Mouse (Mus musculus) hindbrain, embryonic 11.5 days (tissue): ENCODE data around the gene Itgb6. TPM values are rescaled to one million over a fixed set of nuclear protein-coding genes. Genes with fewer than 3 reads are reported as not detected.
A peak's percentile ranks its signal among the peaks of the same experiment; 100 is the strongest.

Experiments used
- ATAC-seq: fragments of 200-750 bp; cut with Nextera tagmentation; 2 replicates; pipeline ENCODE4 v1.8.0; 2017; ENCODE audit warnings: mild to moderate bottlenecking, moderate TSS enrichment, moderate library complexity; ENCODE audit not compliant: low FRiP score
- DNase-seq: peaks from one replicate; pipeline ENCODE4 v3.0.0-alpha.2; 2015; ENCODE audit warnings: low spot score
- H3K27ac ChIP-seq: fragments of 300-500 bp; sonication (generic); 2 replicates; pipeline ENCODE4 v1.5.1; 2014; ENCODE audit warnings: mild to moderate bottlenecking, low read depth, low read length
- H3K27me3 ChIP-seq: fragments of 300-500 bp; sonication (generic); 2 replicates; pipeline ENCODE4 v1.6.1; 2014; ENCODE audit warnings: mild to moderate bottlenecking, low read length, moderate library complexity, mixed read lengths; ENCODE audit not compliant: control insufficient read depth, insufficient read depth
- H3K36me3 ChIP-seq: fragments of 300-500 bp; sonication (generic); 2 replicates; pipeline ENCODE4 v1.6.1; 2014; ENCODE audit warnings: mild to moderate bottlenecking, low read length, moderate library complexity, mixed read lengths; ENCODE audit not compliant: control insufficient read depth, insufficient read depth
- H3K4me1 ChIP-seq: fragments of 300-500 bp; sonication (generic); replicated peaks from 2 replicates; pipeline ENCODE4 v1.6.1; 2014; ENCODE audit warnings: low read length, mixed read lengths; ENCODE audit not compliant: control insufficient read depth, insufficient read depth
- H3K4me2 ChIP-seq: fragments of 300-500 bp; sonication (generic); replicated peaks from 2 replicates; pipeline ENCODE4 v1.6.1; 2014; ENCODE audit warnings: mild to moderate bottlenecking, low read depth, low read length
- H3K4me3 ChIP-seq: fragments of 300-500 bp; sonication (generic); 2 replicates; pipeline ENCODE4 v1.5.1; 2014; ENCODE audit warnings: low read depth, low read length
- H3K9ac ChIP-seq: fragments of 300-500 bp; sonication (generic); 2 replicates; pipeline ENCODE4 v1.6.1; 2014; ENCODE audit warnings: low read depth, low read length
- H3K9me3 ChIP-seq: fragments of 300-500 bp; sonication (generic); 2 replicates; pipeline ENCODE4 v1.6.1; 2016; ENCODE audit warnings: low read length; ENCODE audit not compliant: control insufficient read depth
- WGBS: fragments of 180-500 bp; shearing (Covaris S2); extraction: QIAGEN DNeasy Blood & Tissue Kit; methylation state at CpG from one replicate; pipeline ENCODE4 v1.1.7; 2014; 5-methylcytosine and 5-hydroxymethylcytosine counted together
- polyA plus RNA-seq: library from polyadenylated mRNA; unstranded; fragments of >200 nt; fragmentation: Nextera tagmentation; extraction: Ambion mirVana; gene quantifications from 2 replicates; pipeline ENCODE4 v1.2.1, GENCODE M21; 2014

Itgb6 gene
- polyA plus RNA-seq, 1 experiment from 2014 or later, result 0.71 TPM

DNA sequence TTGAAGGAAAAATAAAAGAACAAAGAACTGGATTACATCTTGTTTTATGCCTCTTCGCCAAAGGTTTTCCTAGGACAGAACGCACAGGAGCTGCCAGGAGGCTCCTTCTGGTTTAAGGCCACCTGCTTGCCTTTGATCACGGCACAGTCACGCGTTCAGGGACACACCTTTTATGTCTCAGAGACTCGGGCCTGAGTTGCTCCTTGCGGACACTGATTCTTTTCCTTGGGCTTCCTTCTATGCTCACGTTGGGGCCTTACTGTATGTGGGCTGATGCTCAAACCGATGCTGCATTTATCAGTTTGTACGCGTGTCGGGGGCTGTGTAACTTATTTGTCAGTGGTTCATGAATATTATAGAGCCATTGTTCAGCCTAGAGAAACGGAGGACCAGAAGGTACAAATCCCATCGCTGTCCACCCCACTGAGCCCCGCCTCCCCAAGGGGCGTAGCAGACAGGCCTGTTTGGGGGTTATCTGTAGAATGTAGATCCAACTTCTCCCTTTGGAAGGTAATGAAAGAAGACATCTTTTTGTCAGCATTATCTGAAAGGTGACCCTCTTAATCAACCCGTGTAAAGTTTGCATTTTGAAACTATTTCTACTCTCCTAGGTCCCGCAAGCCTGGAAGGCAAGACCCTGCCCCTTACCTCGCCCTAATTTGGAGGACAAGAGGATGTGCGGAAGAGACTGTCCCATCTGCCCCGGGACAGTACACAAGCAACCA is 170.1 kb downstream of the Itgb6 start:
- 27% methylated on average over 21 of the region's 21 CpGs for WGBS
- peak overlapping the region; percentile 32 for H3K4me3 ChIP-seq
- DNase-seq (peak; percentile 25), ATAC-seq (peak; percentile 30; the same call in 1 of the 2 replicates)
- H3K27me3 ChIP-seq, result no peaks in the 10 kb centered on the region
- H3K4me1 ChIP-seq, result no peaks in the 10 kb centered on the region
- peak overlapping the region; percentile 33; the same call in 1 of the 2 replicates for H3K9ac ChIP-seq
- peak overlapping the region; percentile 76 for H3K4me2 ChIP-seq
- H3K9me3 ChIP-seq, result no peaks in the 10 kb centered on the region
- H3K27ac ChIP-seq, result no peak overlapping the region
- no peaks in the 10 kb centered on the region for H3K36me3 ChIP-seq

DNA sequence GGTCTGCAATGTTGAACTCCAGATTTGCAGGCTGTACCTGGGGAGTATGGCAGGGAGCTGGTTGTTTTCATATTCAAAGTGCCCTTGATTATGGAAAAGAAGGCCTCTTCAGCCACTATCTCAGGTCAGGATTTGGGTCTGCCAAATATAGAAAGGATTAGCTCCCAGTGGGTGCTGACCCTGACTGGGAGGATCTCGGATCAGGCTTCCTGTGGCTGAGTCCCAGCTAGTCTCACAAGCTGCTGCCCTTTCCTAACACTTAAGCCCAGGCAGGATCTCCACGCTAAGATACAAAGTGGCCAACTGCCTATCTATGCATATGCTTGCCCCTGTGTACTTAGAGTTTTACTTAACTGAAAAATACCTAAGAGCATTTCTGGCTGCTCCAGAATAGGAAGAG is 170.8 kb downstream of the Itgb6 start:
- Histone ChIP-seq H3K4me2 (no peak overlapping the region), H3K4me1 (no peaks in the 10 kb centered on the region), H3K36me3 (no peaks in the 10 kb centered on the region), H3K9me3 (no peaks in the 10 kb centered on the region), H3K9ac (no peak overlapping the region), H3K27ac (no peak overlapping the region), H3K4me3 (no peak overlapping the region), H3K27me3 (no peaks in the 10 kb centered on the region)
- WGBS, result 41% methylated on average over 2 of the region's 2 CpGs
- DNase-seq, result no peak
- no peak for ATAC-seq

DNA sequence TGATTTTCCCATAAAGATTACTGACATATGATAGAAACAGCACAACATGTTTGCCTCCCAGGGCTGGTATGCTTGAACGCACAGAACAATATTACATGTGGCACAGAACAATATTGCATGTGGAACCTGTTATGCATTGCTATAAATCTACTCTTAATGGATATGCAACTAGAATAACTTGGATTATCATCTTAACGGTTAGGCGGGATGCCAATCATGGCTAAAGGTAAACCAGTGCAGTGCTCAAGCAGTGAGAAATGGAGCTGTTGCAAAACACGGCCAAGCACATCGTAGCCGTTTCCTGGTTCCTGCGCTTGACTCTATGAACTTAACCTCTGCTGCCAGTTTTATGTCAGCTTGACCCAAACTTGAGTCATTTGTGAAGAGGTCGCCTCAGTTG is 171.9 kb downstream of the Itgb6 start:
- Histone ChIP-seq H3K4me3 (no peak overlapping the region), H3K9me3 (no peaks in the 10 kb centered on the region), H3K27ac (no peak overlapping the region), H3K9ac (no peak overlapping the region), H3K36me3 (no peaks in the 10 kb centered on the region), H3K27me3 (no peaks in the 10 kb centered on the region), H3K4me1 (no peaks in the 10 kb centered on the region), H3K4me2 (no peak overlapping the region)
- WGBS, result 92% methylated on average over 8 of the region's 8 CpGs
- DNase-seq, result no peak
- ATAC-seq, result no peak

DNA sequence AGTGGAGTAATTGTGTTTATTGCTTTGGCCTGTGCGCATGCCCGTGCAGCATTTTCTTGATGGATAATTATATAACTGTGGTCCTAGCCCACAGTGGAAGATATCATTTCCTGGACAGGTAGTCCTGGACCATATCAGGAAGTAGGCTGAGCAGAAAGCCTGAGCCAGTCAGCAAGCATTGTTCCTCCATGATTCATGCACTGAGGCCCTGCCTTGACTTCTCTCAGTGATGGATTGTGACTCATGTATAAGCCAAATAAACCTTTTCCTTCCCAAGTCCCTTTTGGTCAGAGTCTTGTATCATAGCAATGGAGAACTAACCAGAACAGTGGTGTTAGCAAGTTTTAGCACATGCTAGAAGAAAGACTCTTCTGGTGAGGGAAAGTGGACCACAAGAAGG is 172.6 kb downstream of the Itgb6 start:
- no peak overlapping the region for H3K9ac ChIP-seq
- no peak overlapping the region for H3K4me3 ChIP-seq
- no peaks in the 10 kb centered on the region for H3K27me3 ChIP-seq
- 91% methylated on average over 2 of the region's 2 CpGs for whole genome bisulfite sequencing
- H3K27ac ChIP-seq, result no peak overlapping the region
- DNase-seq (no peak), ATAC-seq (no peak)
- H3K4me2 ChIP-seq, result no peak overlapping the region
- H3K36me3 ChIP-seq, result no peaks in the 10 kb centered on the region
- no peaks in the 10 kb centered on the region for H3K9me3 ChIP-seq
- no peaks in the 10 kb centered on the region for H3K4me1 ChIP-seq

Other genes starting within 250 kb of the Itgb6 start
- 0.88 and 1.0 TPM in 2 replicates for gene Pla2r1, start 169.3 kb downstream of the Itgb6 start, polyA plus RNA-seq
- gene Rbms1, start 240.5 kb upstream of the Itgb6 start, polyA plus RNA-seq, result 66.7 and 78.6 TPM in 2 replicates